Mouse (Mus musculus) kidney, postnatal 25 days (tissue): ENCODE measurements around the gene Cfap57.

Source experiments
- DNase-seq, 2 experiments: peaks; one replicate each; pipeline ENCODE4 v3.0.0; 2021; ENCODE audit warnings: mixed read lengths in 2 of 2

Cfap57 gene

DNA sequence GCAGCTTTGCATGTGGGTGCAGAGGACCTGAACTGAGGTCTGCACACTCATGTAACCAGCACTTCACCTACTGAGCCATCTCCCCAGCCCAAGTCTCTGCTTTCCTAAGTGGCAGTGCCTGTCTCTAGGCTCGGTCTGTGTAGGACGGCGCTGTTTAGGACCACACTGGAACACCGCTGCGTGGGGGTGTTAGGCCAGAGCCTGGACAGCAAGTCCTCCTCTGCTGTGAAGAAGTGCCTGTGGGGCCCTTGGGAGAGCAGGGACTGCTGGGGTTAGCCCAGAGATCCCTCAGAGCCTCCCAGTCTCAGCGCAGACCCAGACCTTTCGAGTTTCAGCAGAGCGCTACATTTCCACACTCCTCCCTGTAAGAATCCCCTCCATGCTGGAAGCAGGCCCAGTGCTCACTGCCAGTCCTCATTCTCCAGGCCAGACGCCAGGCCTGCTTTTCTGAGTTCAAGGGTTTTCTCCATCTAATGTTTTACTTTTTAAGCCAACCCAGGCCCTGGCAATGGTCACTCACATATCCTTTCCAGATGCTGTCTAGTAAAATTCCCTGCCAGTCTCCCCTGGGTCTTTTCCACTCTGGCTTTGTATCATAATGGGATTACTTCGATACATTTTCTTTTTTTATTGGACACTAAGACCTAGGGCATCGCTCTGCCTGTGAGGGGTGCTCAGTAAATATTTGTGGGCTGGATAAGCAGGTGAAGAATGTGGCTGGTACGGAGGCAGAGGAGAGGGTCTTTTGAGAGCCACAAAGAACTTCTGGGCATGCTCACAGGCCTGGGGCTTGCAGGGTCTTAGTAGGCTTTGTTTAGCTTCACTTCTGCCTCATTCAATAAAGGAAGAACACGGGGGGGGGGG, 56.3 kb downstream of the Cfap57 start:
- DNase-seq: peak; percentile 23 to 44

- no peak for DNase-seq
These were observed 67.4 kb downstream of the Cfap57 start for GRCm38 (mm10) chr4:118553039-118553649.

- DNase-seq: peak; percentile 37 to 74
These were observed 72.5 kb downstream of the Cfap57 start for GRCm38 (mm10) chr4:118548130-118548480.

DNA sequence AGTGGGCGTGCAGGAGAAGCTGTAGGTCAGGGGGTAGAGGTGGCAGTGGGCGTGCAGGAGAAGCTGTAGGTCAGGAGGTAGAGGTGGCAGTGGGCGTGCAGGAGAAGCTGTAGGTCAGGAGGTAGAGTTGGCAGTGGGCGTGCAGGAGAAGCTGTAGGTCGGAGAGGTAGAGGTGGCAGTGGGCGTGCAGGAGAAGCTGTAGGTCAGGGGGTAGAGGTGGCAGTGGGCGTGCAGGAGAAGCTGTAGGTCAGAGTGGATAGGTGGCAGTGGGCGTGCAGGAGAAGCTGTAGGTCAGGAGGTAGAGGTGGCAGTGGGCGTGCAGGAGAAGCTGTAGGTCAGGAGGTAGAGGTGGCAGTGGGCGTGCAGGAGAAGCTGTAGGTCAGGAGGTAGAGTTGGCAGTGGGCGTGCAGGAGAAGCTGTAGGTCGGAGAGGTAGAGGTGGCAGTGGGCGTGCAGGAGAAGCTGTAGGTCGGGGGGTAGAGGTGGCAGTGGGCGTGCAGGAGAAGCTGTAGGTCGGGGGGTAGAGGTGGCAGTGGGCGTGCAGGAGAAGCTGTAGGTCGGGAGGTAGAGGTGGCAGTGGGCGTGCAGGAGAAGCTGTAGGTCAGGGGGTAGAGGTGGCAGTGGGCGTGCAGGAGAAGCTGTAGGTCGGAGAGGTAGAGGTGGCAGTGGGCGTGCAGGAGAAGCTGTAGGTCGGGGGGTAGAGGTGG, 73.0 kb downstream of the Cfap57 start:
- peak; percentile 43 to 81 for DNase-seq

DNA sequence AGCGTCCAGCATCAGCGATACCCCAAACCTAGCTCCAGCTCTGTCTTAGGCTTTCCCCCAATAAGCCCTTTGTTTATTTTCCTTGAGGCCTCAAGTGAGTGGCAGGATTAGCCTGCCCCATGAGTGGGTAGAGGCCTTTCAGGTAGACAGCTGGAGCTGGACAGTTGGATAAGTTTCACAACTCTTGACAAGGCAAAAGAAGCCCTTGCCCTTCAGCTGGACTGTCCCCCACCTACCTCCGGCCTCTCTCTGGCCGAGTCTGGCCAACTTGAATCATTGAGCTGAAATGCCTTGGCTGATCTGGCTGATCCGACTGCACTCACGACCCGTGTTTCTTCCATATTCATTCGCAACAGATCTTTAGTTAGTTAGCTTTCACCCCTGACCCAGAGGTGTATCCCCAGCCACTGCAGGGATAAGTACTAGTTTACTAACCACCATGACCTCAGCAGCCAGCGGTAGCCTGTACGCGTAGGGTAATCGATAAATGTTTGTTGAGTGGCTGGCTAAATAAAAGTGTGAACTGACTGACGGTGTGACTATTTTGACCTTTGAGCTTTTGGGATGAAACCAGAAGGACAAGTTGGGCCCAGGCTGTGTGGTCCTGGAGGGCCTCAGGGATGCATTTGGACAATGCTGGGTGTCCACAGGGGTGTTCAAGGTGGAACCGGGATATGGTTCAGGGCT, 76.0 kb downstream of the Cfap57 start:
- DNase-seq: peak in 1 of 2 experiments; percentile 45

DNA sequence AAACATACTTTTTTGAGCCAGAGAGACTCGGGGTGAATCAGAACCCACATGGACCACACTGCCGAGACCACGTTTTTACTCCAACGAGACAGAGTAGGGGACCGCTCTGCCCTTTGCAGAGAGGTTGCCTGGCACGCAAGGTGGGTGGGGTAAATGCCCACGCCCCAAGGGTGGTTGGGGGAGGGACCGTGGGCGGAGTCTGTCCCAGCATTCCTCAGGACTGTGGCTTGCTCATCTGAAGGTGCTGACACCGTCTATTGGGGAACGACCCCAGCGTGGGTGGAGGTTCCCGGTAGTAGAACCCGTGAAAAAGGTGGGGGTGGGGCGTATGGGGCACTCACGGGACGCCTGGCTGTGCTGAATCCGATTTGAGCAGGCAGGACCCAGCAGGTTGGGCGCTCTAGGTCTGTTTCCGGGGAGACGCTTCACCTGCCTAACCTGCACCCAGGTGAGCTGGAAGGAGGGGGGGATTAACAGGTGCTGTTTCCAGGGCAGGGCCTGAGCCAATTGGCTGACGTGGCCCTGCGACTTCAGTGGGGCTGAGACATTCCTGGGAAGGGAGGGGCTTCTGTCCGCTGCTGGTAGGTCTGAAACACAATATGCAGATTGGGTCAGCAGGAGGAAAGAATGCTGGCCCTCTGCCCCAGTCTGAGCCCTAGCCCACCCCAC, 76.9 kb downstream of the Cfap57 start, which contains the start of gene Tmem125:
Gene Tmem125 (minus strand): TSS at position 453 of the 669 bp plus-strand sequence.
- DNase-seq: peak; percentile 91 to 95

- peak; percentile 59 to 84 for DNase-seq
These were observed 77.4 kb downstream of the Cfap57 start for GRCm38 (mm10) chr4:118543158-118543530.

- DNase-seq: no peak
These were observed 77.9 kb downstream of the Cfap57 start for GRCm38 (mm10) chr4:118542510-118543157.

DNA sequence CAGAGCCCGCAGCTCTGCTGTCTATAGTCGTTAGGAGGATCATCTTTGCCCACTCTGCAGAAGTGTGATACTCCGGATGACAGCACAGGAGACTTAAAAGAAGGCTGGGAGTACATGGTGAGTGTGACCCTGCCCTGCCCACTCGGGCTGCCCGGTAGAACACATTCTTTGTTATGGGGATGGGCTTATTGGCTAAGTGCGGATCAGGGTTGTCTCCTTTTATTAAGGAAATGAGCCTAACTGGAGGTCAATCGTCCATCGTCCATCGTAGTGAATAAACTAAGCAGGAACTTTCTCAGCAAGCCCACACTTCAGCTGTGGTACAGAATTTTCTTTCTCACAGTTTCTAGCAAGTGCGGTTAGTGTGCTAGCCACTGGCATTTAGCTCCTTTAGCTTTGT, 80.7 kb downstream of the Cfap57 start:
- peak in 1 of 2 experiments; percentile 35 for DNase-seq

GRCm38 (mm10) chr4:118537801-118538200, 82.8 kb downstream of the Cfap57 start:
- DNase-seq: peak; percentile 59 to 62

- peak; percentile 54 to 79 for DNase-seq
These were observed 85.0 kb downstream of the Cfap57 start for GRCm38 (mm10) chr4:118535610-118536009.

DNA sequence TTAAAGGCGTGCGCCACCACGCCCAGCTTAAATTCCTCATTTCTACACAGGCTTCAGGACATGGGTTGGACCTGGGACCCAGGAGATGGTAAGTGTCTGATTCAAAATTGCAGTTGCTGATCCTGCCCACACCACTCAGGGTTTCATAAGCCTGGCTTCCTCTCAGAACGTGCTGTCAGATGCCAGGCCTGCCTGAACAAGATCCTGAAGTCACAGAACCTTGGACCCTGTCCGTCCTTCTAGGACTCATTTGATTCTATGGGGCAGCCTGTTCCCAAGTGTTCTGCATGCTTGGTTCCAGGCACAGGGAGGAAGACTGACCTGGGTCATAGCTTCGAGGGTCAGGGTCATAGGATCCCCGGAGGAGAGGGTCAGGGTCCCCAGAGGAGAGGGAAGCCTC, 87.0 kb downstream of the Cfap57 start:
- DNase-seq: peak; percentile 54 to 90

DNA sequence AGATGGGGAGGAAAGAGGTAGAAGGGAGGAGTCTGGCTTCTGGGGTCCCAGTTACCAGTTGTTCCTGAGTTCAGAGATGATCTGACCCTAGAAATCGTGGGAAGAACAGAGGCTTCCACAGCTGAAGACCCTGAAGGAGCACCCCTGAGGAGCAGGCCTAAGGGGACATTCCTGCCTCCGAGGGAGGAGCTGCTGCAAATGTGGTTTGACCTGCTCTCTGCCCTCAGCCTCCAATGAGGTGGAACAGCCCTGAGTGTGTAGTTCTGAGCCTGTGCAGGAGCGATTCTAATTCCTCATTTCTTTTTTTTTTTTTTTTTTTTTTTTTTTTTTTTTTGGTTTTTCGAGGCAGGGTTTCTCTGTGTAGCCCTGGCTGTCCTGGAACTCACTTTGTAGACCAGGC, 87.4 kb downstream of the Cfap57 start:
- DNase-seq: peak; percentile 62 to 88

DNA sequence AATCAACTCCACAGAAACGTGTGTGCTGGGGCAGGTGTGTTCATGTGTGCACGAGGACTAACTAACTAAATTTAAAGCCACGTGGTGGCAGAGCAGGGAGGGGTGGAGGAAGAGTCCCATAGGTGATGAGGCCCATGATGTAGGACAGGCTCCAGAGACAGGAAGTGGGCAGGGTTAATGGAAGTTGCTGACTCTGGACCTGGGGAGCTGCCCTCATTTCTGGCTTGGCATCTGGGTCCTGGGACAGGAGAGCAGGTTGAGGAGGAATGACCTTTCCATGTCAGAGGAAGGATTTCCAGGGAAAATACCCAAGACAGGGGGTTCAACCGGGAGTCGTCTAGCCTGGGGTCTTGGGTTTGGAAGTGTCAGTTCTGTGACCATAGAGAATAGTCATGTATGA, 87.9 kb downstream of the Cfap57 start:
- DNase-seq: peak; percentile 33 to 74

DNA sequence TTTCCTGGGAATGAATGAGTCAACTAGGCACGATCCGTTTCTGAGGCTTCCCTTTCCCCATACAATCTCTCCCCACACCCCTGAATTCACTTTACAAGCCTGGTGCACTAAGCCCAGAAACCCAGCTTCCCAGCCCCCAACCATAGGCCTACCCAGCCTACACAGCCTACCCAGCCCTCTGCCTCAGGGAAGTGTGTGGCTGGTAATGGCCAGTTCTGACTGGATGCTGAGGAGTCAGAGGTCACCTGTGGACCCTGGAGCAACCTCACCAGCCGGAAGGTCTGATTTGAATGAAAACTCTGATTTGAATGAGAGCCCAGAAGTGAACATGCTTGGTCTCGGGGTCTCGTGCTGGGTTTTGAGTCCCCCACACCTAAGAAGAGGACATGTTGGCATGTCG, 92.9 kb downstream of the Cfap57 start:
- DNase-seq: peak; percentile 73 to 90

DNA sequence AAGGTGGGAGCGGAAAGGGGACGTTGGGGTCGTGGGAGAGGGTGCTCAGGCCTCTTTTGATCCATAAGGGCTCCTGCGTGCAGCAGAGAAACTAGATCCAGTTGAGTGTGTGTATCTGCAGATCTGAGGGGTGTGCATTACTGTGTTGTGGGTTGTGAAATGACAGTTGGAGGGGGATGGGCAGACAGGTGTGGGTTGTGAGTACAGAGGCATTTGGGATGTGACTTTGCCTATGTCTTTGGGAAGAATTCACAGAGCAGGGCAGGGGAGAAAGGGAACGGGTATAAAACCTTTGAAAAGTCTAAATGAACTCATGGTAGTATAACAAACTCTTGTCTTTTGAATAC, 93.3 kb downstream of the Cfap57 start:
- no peak for DNase-seq

GRCm38 (mm10) chr4:118526408-118527334, 93.9 kb downstream of the Cfap57 start, which contains the start of gene 2610528J11Rik:
TSS of gene 2610528J11Rik (plus strand) at chr4:118526999.
- DNase-seq: peak; percentile 92 to 96

- no peak for DNase-seq
These were observed 94.8 kb downstream of the Cfap57 start for GRCm38 (mm10) chr4:118525779-118526178.

- DNase-seq: no peak
These were observed 96.6 kb downstream of the Cfap57 start for GRCm38 (mm10) chr4:118523976-118524375.

- DNase-seq: no peak
These were observed 98.3 kb downstream of the Cfap57 start for GRCm38 (mm10) chr4:118522248-118522647.

- peak in 1 of 2 experiments; percentile 22 for DNase-seq
These were observed 102.4 kb downstream of the Cfap57 start for GRCm38 (mm10) chr4:118518208-118518607.
